Mouse (Mus musculus) liver, adult 10 weeks (tissue): Measurements from ENCODE around the gene 6430628N08Rik. TPM values are rescaled to one million over a fixed set of nuclear protein-coding genes. Genes with fewer than 3 reads are reported as not detected.

Experiments
- polyA plus RNA-seq: library from polyadenylated mRNA; stranded (reverse); fragments of 350-450 nt; fragmentation: Illumina TruSeq; extraction: RNeasy Lipid Tissue Mini Kit (QIAGEN cat#74804); gene quantifications from one replicate; pipeline ENCODE4 v1.2.3, GENCODE M21; 2014; ENCODE audit warnings: low read depth, low replicate concordance

Gene 6430628N08Rik
- not detected for polyA plus RNA-seq

GRCm38 (mm10) chr4:115890553-115890952 lies at the start of gene 6430628N08Rik:
Gene 6430628N08Rik, plus strand, starts transcription at chr4:115890665.

GRCm38 (mm10) chr4:115884022-115884421 lies 6.4 kb upstream of the 6430628N08Rik start, which contains the start of gene Kncn:
Gene Kncn, plus strand, starts transcription at chr4:115884400.

DNA sequence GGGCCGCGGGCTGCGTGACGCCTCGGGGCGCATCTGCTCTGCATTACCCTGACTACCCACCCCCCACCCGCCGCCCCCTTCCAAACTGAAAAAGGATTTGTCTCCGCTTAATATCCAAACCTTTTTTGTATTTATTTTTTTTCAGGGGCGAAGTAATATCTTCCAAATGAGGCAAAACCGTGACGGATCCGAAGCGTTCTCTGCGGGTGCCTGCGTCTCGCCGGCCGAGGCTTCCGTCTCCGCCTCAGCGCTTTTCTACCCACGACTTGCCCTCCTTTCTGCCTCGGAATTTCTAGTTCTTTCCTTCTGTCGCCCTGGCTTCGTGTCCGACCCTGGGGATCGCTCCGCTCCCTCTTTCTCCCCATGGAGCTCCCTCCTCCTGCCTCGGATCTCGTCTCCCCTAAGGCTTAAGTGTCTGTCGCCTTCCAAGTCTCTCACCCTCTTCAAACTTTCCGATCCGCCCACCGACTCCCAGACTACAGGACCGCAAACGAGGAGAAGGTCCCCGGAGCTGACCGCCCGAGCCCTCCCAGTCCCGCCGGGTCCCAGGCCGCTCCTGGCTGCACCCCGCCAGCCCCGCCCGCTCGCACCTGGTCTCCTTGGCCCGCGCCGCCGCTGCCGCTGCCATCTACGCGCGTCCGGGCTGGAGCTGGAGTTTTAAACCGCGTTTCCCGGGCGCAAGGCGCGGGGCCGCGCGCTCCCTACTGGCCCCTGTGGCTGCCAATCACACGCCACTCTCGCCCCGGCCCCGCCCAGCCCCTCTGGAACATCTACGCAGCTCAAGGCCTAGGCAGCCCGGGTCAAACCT lies 49.0 kb downstream of the 6430628N08Rik start, which contains the start of gene Dmbx1:
Dmbx1 (minus strand) TSS at position 632 of the 808 bp plus-strand sequence.

Other genes with a start within 250 kb of the 6430628N08Rik start
- gene Cyp4b1, start 242.9 kb upstream of the 6430628N08Rik start, polyA plus RNA-seq: 13.7 TPM
- gene Efcab14, start 152.9 kb upstream of the 6430628N08Rik start, polyA plus RNA-seq: 19.1 TPM
- gene Tex38, start 109.6 kb upstream of the 6430628N08Rik start, polyA plus RNA-seq: not detected
- gene Atpaf1, start 105.9 kb upstream of the 6430628N08Rik start, polyA plus RNA-seq: 59.0 TPM
- gene Mob3c, start 62.6 kb upstream of the 6430628N08Rik start, polyA plus RNA-seq: 10.9 TPM
- 7.3 TPM for gene Mknk1, start 51.5 kb upstream of the 6430628N08Rik start, polyA plus RNA-seq
- not detected for gene Kncn, start 6.3 kb upstream of the 6430628N08Rik start, polyA plus RNA-seq
- not detected for gene Dmbx1, start 49.3 kb downstream of the 6430628N08Rik start, polyA plus RNA-seq
- 25.8 TPM for gene Faah, start 127.3 kb downstream of the 6430628N08Rik start, polyA plus RNA-seq
- gene Nsun4, start 163.2 kb downstream of the 6430628N08Rik start, polyA plus RNA-seq: 10.8 TPM
- 397 TPM for gene Uqcrh, start 184.4 kb downstream of the 6430628N08Rik start, polyA plus RNA-seq
- gene Lrrc41, start 184.6 kb downstream of the 6430628N08Rik start, polyA plus RNA-seq: 5.2 TPM
- gene Rad54l, start 233.0 kb downstream of the 6430628N08Rik start, polyA plus RNA-seq: not detected
- 4.5 TPM for gene Pomgnt1, start 233.2 kb downstream of the 6430628N08Rik start, polyA plus RNA-seq